Mouse (Mus musculus): ENCODE results near the gene Myo6. TPM values are rescaled to one million over a fixed set of nuclear protein-coding genes. Genes with fewer than 3 reads are reported as not detected.
"Not testable (repeated sequence)": the region's sequence is repeated elsewhere in the genome, so short reads cannot be mapped to it uniquely, and the experiment has no call there.

The Myo6 gene
- polyA plus RNA-seq, 1 experiment from 2014 or later: 32.2 TPM

DNA sequence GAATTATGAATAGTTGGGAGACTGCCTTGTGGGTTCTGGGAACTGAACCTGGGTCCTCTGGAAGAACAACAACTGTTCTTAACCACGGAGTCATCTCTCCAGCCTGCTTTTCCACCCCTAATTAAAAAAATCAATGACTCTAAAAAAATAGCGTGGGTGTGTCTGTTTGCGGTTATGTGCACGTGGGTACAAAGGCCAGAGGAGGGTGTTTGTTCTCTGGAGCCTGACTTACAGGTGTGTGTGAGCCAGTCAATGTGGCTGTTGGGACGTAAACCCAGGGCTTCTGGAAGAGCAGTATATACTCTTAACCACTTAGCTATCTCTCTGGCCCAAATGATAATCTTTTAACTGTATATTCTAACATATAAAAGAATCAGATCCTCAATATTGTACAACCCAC, 148.8 kb downstream of the Myo6 start:
- DNase-seq (no peak), ATAC-seq (ENCODE audit: insufficient read depth) (no peak)
- no peaks in the 10 kb centered on the region for H3K9me3 ChIP-seq (ENCODE audit: low read depth, low read length)
- no peak for TF ChIP-seq CTCF (IDR thresholded peaks at IDR 0.05; ENCODE audit: low read depth)
- no peak overlapping the region for H3K27ac ChIP-seq (ENCODE audit: low read depth)
- H3K4me3 ChIP-seq (ENCODE audit: low read depth, low read length): no peak overlapping the region
- no peaks in the 10 kb centered on the region for H3K4me1 ChIP-seq (ENCODE audit: insufficient read depth)
- WGBS: 80% methylated on average over 5 of the region's 5 CpGs
- no peak overlapping the region for H3K9ac ChIP-seq
- no peaks in the 10 kb centered on the region for H3K27me3 ChIP-seq (ENCODE audit: insufficient read depth, low read length)
- H3K36me3 ChIP-seq (ENCODE audit: insufficient read depth): peaks cover 3% of the 10 kb centered on the region; the same call in 1 of the 2 replicates
- no peak overlapping the region for H3K4me2 ChIP-seq

GRCm38 (mm10) chr9:80315922-80316321, 151.1 kb downstream of the Myo6 start:
- no peaks in the 10 kb centered on the region for H3K9me3 ChIP-seq (ENCODE audit: low read depth, low read length)
- DNase-seq: no peak
- no peaks in the 10 kb centered on the region for H3K4me1 ChIP-seq (ENCODE audit: insufficient read depth)
- no peak overlapping the region for H3K9ac ChIP-seq
- no peaks in the 10 kb centered on the region for H3K36me3 ChIP-seq (ENCODE audit: insufficient read depth)
- H3K4me3 ChIP-seq (ENCODE audit: low read depth, low read length): no peak overlapping the region
- WGBS: 92% methylated on average over 6 of the region's 6 CpGs
- H3K27ac ChIP-seq (ENCODE audit: low read depth): no peak overlapping the region
- ATAC-seq (ENCODE audit: insufficient read depth): no peak
- no peak overlapping the region for H3K4me2 ChIP-seq
- H3K27me3 ChIP-seq (ENCODE audit: insufficient read depth, low read length): no peaks in the 10 kb centered on the region
- TF ChIP-seq CTCF (IDR thresholded peaks at IDR 0.05; ENCODE audit: low read depth): no peak

DNA sequence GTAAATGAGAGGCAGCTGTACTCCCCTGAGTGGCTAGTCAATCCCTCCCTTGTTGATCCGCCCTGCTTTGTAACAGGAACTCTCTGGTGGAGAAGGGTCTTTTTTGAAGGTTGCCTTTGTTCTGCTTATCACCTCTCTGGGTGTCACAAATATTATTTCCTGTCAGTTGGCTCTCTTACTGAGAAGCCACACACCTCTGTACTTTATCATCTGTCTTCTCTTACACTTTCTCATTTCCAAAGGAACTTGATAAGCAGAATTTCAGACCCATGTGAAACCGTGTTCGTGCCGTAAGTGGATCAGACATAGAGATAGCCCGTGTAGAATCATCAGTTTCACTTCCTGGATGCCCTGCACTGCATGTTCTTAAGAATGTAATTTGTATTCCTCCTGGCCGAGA, 153.2 kb downstream of the Myo6 start:
- H3K27me3 ChIP-seq (ENCODE audit: insufficient read depth, low read length): no peaks in the 10 kb centered on the region
- no peak for TF ChIP-seq CTCF (IDR thresholded peaks at IDR 0.05; ENCODE audit: low read depth)
- DNase-seq (no peak), ATAC-seq (ENCODE audit: insufficient read depth) (no peak)
- no peak overlapping the region for H3K27ac ChIP-seq (ENCODE audit: low read depth)
- no peak overlapping the region for H3K4me3 ChIP-seq (ENCODE audit: low read depth, low read length)
- WGBS: 69% methylated on average over 6 of the region's 6 CpGs
- no peak overlapping the region for H3K9ac ChIP-seq
- no peak overlapping the region for H3K4me2 ChIP-seq
- no peaks in the 10 kb centered on the region for H3K4me1 ChIP-seq (ENCODE audit: insufficient read depth)
- no peaks in the 10 kb centered on the region for H3K9me3 ChIP-seq (ENCODE audit: low read depth, low read length)
- no peaks in the 10 kb centered on the region for H3K36me3 ChIP-seq (ENCODE audit: insufficient read depth)

DNA sequence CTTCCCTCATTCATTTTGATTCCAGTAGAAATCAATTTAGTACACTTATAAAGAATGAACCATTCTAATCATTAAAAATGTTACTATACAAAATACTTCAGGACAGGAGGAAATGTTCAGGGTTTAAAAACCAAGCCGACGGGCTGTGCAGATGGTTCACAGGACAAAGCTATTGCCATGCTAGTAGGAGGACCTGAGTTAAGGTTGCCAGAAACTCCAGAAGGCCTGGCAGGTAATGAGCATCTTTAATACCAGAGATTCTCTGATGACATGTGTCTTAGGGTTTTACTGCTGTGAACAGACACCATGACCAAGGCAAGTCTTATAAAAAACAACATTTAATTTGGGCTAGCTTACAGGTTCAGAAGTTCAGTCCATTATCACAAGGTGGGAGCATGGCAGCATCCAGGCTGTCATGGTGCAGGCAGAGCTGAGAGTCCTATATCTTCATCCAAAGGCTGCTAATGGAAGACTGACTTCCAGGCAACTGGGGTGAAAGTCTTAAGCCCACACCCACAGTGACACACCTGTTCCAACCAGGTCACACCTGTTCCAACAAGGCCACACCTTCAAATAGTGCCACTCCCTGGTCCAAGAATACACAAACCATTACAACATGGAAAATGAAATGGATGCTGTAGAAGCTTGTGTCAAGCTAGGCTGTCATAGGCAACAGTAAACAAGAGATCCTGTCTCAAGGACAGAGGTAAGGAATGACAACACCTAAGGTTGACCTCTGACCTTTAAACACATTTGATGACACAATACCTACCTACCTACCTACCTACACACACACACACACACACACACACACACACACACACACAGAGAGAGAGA, 156.4 kb downstream of the Myo6 start:
- H3K36me3 ChIP-seq (ENCODE audit: insufficient read depth); H3K4me3 ChIP-seq (ENCODE audit: low read depth, low read length); H3K4me1 ChIP-seq (ENCODE audit: insufficient read depth); H3K27ac ChIP-seq (ENCODE audit: low read depth); ATAC-seq (ENCODE audit: insufficient read depth); H3K4me2 ChIP-seq; H3K9me3 ChIP-seq (ENCODE audit: low read depth, low read length); H3K9ac ChIP-seq; H3K27me3 ChIP-seq (ENCODE audit: insufficient read depth, low read length); DNase-seq: not testable (repeated sequence)
- 89% methylated on average over 2 of the region's 2 CpGs for WGBS

DNA sequence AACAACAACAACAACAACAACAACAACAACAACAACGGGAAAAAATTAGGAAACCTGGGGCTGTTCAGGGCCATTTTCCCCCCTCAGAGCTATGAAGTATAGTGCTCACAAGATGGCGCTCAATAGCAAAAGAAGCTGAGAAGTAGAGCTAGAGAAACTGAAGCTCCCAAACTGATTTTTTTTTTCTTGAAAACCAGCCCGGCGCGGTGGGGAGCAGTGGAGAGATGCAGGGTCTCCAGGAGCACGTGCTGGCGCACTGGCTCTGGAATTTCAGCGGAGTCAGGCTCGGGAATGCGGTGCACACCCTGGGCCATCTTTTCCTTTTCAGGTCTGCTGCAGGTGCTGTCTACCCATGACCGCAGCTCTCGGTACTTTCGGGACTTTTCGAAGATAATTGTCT, 167.3 kb downstream of the Myo6 start:
- H3K27ac ChIP-seq (ENCODE audit: low read depth): no peak overlapping the region
- H3K9me3 ChIP-seq (ENCODE audit: low read depth, low read length): no peaks in the 10 kb centered on the region
- peak overlapping the region; percentile 27 for H3K4me3 ChIP-seq (ENCODE audit: low read depth, low read length)
- WGBS: 19% methylated on average over 14 of the region's 14 CpGs
- H3K27me3 ChIP-seq (ENCODE audit: insufficient read depth, low read length): no peaks in the 10 kb centered on the region
- H3K36me3 ChIP-seq (ENCODE audit: insufficient read depth): no peaks in the 10 kb centered on the region
- 0 out of 2 replicates have a peak overlapping the region, but pooled peaks have one; percentile 29 for H3K9ac ChIP-seq
- no peaks in the 10 kb centered on the region; the same call in none of the 2 replicates for H3K4me1 ChIP-seq (ENCODE audit: insufficient read depth)
- DNase-seq (peak; percentile 90), ATAC-seq (ENCODE audit: insufficient read depth) (peak; percentile 71)
- peak overlapping the region; percentile 63 for H3K4me2 ChIP-seq
- TF ChIP-seq CTCF (IDR thresholded peaks at IDR 0.05; ENCODE audit: low read depth): peak; percentile 69

DNA sequence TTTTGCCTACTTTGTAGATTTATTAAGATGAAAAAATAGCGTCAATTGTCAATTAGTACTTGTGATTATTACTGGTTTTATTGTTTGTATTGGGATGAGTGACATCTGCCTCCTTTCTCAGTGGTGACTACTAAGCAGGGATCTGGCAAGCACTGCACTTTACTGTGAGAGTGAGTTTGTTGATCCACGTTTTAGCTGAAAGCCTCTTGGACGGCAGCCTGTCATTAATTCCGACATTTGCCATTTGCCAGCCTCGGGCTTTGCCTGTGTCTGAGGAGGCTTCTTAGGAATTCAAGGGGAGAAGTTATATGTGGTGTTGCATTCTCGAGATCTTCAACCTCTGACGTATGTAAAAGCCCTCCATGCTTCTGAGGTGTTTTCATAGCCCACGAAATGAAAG, 168.6 kb downstream of the Myo6 start:
- H3K27me3 ChIP-seq (ENCODE audit: insufficient read depth, low read length): no peaks in the 10 kb centered on the region
- WGBS: 27% methylated on average over 8 of the region's 8 CpGs
- H3K9me3 ChIP-seq (ENCODE audit: low read depth, low read length): no peaks in the 10 kb centered on the region
- ATAC-seq (ENCODE audit: insufficient read depth) (peak; percentile 13; the same call in 1 of the 2 replicates), DNase-seq (peak; percentile 35)
- peak overlapping the region; percentile 38; the same call in 1 of the 2 replicates for H3K9ac ChIP-seq
- H3K36me3 ChIP-seq (ENCODE audit: insufficient read depth): no peaks in the 10 kb centered on the region
- H3K27ac ChIP-seq (ENCODE audit: low read depth): no peak overlapping the region
- no peak for TF ChIP-seq CTCF (IDR thresholded peaks at IDR 0.05; ENCODE audit: low read depth)
- 0 out of 2 replicates have a peak overlapping the region, but pooled peaks have one; percentile 0 for H3K4me3 ChIP-seq (ENCODE audit: low read depth, low read length)
- H3K4me2 ChIP-seq: peak overlapping the region; percentile 48
- no peaks in the 10 kb centered on the region; the same call in none of the 2 replicates for H3K4me1 ChIP-seq (ENCODE audit: insufficient read depth)

- H3K4me3 ChIP-seq (ENCODE audit: low read depth, low read length): 0 out of 2 replicates have a peak overlapping the region, but pooled peaks have one; percentile 0
- H3K4me1 ChIP-seq (ENCODE audit: insufficient read depth): no peaks in the 10 kb centered on the region; the same call in none of the 2 replicates
- 41% methylated on average over 14 of the region's 14 CpGs for WGBS
- H3K4me2 ChIP-seq: peak overlapping the region; percentile 48
- H3K27ac ChIP-seq (ENCODE audit: low read depth): no peak overlapping the region
- peak overlapping the region; percentile 16; the same call in 1 of the 2 replicates for H3K9ac ChIP-seq
- no peaks in the 10 kb centered on the region for H3K9me3 ChIP-seq (ENCODE audit: low read depth, low read length)
- peak; percentile 23 for DNase-seq
- peak; percentile 26; the same call in 1 of the 2 replicates for ATAC-seq (ENCODE audit: insufficient read depth)
- no peaks in the 10 kb centered on the region for H3K36me3 ChIP-seq (ENCODE audit: insufficient read depth)
- H3K27me3 ChIP-seq (ENCODE audit: insufficient read depth, low read length): no peaks in the 10 kb centered on the region
- TF ChIP-seq CTCF (IDR thresholded peaks at IDR 0.05; ENCODE audit: low read depth): no peak
Observed at GRCm38 (mm10) chr9:80333998-80334605, 169.3 kb downstream of the Myo6 start.
